Mouse (Mus musculus) heart, adult 18-20 months (tissue): ENCODE measurements around the gene Gm21974. TPM values are rescaled to one million over a fixed set of nuclear protein-coding genes. Genes with fewer than 3 reads are reported as not detected.
A peak's percentile ranks its signal among the peaks of the same experiment; 100 is the strongest.
"Not testable (repeated sequence)": the region's sequence is repeated elsewhere in the genome, so short reads cannot be mapped to it uniquely, and the experiment has no call there.

Source experiments
- DNase-seq, 2 experiments: peaks; one replicate each; pipeline ENCODE4 v3.0.0; 2021 to 2022; ENCODE audit warnings: mixed read lengths in 1 of 2
- total RNA-seq, 2 experiments: library from RNA; stranded (reverse); gene quantifications; 2 replicates each; pipeline ENCODE4 v1.2.3; 2021

Gm21974 gene
- total RNA-seq, 2 experiments from 2014 or later: 0.27 TPM; not detected in 1

DNA sequence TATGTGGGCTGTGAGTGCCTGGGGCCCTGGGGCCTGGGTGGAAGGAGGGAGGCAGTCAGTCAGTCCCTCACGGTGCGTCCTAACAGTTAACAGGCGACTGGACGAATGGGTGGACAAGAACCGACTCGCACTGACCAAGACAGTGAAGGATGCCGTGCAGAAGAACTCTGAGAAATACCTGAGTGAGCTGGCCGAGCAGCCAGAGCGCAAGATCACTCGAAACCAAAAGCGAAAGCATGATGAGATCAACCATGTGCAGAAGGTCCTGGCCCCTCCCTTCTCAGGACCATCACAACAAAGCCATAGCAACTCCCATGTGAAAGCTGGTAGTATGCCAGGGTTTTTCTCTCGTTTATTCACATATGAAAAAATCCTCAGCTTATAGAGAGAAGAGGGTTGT lies 20.0 kb upstream of the Gm21974 start:
- no peak for DNase-seq

DNA sequence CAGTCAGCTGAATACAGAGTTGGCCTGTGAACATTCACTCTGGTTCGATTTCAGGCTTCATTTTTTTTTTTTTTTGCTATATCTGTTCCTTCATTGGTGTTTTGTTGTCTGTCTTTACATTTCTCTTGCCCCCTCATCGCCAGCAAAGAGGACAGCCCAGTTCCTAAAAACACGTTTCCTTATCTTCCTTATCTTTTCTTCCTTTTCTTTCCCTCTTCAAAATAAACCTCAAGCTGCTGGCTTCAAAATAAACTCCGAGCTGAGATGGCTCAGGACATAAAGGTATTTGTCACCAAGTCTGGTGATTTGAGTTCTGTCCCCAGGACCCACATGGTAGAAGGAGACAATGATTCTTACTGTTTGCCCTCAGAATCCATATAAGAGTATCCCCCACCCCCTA lies 17.7 kb upstream of the Gm21974 start:
- no peak for DNase-seq

DNA sequence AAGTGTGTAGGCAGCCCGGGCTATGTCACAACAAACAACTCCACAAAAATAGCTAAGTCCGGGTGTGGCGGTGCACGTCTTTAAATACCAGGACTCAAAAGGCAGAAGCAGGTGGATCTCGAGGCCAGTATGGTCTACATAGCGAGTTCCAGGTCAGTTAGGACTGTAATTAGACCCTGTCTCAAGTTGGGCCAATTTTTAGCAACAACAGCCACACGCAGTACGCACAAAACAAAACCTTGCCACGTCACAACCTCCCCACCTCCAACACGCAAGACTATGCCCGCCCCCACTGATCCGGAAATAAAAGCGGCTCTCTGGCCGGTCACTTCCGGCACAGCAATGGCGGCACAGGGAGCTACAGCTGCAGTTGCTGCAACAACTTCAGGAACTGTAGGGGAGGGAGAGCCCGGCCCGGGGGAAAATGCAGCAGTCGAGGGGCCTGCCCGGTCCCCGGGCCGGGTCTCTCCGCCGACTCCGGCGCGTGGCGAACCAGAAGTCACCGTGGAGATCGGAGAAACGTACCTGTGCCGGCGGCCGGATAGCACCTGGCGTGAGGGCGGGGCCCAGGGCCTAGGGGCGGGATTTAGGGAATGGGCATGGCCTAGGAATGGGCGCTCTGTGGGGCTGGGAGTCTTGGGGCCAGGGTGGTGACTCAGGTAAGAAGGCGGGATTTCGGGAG lies 17.1 kb upstream of the Gm21974 start, which contains the start of gene Kat8:
Gene Kat8, plus strand, starts transcription at position 327 of the 682 bp plus-strand sequence.
- peak; percentile 91 to 94 for DNase-seq

DNA sequence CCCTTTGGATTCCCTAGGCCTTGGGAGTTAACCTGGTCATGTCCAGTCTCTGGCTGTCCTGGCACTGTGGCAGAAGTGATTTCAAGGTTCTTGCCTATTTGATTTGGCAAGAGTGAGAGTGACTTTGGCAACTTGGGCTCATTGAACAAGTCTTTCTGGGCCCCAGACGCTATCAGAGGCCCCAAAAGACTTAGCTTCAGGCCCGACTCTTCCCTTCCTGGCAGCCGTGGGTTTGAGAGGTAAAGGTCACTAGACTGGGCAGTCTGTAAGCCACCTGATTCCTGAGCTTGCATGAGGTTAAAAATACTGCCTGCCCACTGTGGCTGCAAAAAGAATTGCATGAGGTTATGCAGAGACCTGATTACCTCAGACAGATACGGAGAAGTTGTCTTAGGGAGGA lies 13.4 kb upstream of the Gm21974 start:
- DNase-seq: no peak

DNA sequence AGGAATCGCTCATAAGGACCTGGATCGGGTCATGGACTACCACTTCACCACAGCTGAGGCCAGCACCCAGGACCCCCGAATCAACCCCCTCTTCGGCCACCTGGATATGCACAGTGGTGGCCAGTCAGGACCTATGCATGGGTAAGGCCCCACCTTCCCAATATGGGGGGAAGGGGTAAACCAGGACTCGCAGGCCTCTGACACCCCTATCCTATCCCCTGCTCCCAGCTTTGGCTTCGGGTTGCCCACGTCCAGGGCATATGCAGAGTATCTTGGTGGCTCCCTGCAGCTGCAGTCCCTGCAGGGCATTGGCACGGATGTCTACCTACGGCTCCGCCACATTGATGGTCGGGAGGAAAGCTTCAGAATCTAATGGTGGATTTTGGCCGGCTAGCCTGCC lies 12.7 kb upstream of the Gm21974 start:
- DNase-seq: no peak

DNA sequence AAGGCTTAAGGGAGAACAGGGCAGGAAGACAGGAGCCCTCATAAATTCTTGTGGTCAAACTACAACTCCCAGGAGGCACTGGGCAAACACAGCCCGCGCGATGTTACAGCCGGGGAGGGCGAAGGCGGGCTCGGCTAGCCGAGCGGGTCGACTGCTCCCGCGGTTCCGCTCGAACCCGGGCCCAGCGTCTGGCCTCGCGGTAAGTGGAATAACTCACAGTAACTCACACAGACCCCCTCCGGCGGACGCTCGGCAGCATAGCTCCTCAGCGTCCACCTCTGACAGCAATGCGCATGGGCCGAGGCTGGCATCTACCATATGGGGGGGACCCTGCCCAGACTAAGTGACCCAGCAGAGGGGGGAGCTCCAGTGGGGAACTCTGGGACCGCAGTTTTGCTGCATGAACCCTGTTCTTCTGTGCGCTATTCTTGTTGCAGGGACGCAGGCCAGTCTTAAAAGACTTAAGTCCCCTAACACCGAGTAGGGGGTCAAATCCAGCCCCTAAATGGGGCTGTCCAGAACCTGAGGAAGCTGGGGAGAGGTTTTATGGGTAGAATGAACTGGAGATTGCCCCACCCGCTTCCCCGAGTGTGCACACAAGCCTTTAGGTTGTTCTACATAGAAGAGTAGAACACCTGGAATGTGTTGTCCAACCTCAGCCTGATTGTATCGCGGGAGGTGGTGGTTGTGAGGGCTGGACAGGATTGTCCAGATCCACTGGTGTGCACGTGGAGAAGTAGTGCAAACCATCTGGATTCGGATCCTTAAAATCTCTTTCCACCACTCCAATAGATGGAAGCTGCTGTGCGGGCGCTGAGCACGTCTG lies 8.9 kb upstream of the Gm21974 start, which contains the start of gene Bckdk:
Gene Bckdk, plus strand, starts transcription at position 112 of the 826 bp plus-strand sequence.
- DNase-seq: peak; percentile 84

DNA sequence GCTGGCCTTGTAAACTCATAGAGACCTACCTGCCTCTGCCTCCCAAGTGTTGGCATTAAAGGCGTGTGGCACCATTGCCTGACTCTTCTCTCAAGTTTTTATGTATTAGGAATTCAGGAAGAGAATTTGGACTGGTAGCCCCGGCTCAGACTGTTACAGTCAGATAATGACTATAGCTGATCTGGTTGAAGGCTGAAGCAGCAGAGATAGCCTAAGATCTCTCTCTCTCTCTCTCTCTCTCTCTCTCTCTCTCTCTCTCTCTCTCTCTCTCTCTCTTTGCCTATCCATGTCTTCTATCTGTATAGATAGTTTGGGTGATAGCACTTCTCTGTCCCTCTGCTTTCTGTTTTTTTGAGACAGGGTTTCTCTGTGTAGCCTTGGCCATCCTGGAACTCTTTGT lies 6.5 kb upstream of the Gm21974 start:
- no peak for DNase-seq

DNA sequence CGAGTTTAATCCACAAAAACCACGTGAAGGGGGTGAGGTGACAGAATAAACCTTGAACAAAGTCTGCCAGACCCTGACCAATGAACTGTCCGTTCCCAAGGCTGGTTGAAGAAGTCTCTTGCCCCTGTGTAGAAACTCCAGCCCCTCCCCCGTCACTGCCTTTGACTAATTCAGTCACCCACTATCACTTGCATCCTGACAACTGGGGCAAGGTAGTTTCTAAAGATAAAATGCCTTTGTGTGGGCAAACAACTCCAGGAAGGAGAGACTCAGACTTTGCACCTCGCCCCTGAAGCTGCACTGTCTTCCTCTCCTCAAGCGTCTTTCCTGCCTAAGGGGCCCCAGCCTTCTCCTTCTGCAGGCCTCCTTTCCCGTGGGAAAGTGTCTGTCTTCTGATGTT lies 4.7 kb upstream of the Gm21974 start:
- DNase-seq: no peak

DNA sequence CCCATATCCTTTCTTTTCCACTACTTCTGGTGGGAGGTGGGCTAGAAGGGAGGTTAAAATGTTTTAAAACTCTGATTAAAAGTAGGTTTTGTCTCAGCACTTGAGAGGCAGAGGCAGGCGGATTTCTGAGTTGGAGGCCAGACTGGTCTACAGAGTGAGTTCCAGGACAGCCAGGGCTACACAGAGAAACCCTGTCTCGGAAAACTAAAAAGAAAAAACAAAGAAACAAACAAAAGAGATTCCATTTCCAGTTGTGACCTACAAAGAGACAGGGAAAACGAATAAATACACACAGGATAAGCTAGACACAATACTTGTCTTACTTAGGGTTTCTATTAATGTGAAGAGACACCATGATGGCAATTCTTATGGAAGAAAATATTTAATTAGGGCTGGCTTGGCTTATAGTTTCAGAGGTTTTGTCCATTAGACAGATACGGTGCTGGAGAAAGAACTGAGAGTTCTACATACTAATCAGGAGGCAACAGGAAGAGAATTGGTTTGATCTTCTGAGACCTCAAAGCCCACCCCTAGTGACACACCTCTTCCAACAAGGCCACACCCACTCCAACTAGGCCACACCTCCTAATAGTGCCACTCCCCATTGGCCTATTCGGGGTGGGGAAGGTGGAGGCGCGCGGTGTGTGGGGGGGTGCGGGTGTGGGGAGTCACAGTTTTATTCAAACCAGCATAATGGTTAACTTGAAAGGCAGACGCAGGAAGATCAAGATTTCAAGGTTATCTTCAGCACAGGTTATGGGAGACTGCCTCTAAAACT lies 3.1 kb upstream of the Gm21974 start:
- no peak for DNase-seq

DNA sequence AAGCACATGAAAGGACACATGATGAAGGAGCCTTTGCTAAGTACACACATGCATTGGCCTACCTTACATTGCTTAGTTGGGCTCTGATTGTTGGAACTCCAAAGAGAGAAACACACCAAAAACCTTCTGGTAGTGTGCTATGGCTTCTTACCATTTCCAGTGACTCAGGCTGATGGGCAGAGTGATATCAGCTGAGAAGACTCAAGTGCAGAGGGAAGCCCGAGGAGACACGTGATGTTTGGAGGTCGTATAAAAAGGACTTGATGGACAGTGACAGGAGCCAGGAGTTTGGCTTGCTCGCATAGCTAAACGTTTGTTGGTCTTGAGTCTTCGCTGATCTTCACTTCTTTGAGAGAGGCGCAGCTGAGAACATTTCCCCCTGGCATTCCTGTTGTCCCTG lies 2.3 kb upstream of the Gm21974 start:
- DNase-seq: no peak

DNA sequence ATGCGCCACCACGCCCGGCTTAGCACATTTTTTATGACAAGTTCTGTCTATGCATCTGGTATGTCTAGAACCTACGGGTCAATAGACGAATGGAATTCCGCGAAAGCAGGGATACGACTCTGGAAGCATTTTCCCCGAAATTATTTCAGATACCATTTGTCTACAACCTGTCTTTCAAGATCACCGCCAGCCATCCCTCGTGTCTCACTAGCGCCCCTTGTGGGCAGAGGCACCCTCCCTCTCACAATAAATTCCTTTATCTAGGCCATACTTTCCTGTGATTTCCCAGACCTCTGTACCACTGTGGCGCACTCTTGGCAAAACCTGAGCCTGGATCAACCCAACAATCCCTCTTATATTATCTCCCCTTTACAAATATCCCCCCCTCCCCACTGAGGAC lies 1.1 kb upstream of the Gm21974 start:
- DNase-seq: peak; percentile 52 to 70

DNA sequence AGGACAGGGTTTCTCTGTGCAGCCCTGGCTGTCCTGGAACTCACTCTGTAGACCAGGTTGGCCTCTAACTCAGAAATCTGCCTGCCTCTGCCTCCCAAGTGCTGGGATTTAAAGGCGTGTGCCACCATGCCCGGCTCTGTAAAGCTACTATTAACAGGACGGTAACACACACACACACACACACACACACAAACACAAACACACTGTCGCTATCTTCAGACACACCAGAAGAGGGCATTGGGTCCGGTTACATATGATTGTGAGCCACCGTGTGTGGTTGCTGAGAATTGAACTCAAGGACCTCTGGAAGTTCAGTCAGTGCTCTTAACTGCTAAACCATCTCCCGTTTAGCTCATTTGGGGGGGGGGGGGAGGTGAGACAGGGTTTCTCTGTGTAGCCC lies 637 bp upstream of the Gm21974 start:
- DNase-seq: not testable (repeated sequence)

DNA sequence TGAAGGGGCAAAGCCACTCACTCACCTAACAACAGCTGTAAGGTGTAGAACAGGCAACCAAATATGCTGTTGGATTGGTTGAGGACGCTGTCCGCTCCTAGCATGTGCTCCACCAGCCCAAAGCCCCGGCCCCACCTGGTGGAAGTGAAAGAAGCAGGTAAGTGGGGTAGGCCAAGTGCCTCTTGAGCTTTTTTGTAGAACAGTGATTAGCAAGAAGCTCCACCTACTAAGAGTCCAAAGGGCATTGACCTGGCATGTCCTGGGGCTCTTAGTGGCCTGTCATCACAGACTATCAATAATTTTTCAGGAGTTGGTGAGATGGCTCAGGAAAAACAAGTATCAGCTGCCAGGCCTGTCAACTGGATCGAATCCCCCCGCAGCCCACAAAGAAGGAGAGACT lies 774 bp downstream of the Gm21974 start:
- no peak for DNase-seq

DNA sequence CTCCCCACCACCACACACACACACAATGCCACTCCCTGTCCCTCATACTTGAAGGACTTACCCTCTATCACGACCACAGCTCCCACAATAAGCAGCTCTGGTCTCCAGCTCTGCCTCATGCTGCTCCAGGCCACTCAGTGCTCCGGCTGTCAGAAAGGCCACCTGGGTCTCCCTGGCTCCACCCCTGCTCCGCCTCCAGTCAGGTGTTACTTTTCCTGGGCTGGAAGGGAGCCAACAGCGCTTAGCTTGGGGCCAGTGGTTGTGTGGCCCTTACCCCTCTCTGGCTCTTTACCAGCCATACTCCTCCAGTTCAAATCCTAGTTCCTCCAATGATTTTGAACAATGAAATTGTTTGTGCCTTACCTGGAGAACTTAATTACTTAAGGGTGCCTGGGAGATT lies 4.5 kb downstream of the Gm21974 start, which contains the start of gene Prss53:
Gene Prss53, minus strand, starts transcription at position 173 of the 400 bp plus-strand sequence.
- DNase-seq: no peak

DNA sequence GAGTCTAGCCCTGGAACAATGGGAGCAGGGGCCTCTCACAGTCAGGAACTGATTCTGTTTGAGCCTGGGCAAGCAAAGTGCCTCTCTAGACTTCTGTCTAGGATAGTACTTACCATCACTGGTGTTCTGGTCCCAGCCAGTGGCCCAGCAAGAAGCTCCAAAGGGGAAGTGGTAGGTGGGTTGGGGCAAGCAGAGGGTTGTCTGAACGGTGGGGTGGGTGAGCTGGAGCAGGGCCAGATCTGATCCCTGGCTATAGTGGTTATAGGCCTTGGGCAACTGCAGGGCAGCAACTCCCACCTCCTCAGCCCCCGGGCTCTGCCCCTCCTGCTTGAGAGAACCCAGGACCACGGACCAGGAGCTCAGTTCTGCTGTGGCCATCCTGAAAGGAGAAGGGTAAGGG lies 6.4 kb downstream of the Gm21974 start:
- DNase-seq: no peak

DNA sequence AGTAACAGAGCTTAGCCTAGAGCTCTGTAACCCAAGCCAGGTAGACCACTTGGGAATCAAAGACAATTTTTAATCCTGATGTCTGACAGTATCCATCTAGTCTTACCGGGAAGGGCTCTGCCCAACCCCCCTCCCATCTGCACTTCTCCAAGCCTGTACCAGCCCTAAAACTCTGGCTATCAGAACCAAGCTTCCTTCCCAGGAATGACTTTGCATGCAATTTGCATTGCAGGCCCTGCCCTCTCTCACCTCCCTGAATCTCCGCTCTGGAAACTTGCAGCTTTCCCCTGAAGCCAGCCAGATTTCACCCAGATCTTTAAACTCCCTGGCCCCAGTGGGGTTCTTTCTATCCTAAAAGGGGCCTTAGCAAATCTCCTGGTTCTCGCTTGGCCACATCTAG lies 7.5 kb downstream of the Gm21974 start:
- DNase-seq: no peak

DNA sequence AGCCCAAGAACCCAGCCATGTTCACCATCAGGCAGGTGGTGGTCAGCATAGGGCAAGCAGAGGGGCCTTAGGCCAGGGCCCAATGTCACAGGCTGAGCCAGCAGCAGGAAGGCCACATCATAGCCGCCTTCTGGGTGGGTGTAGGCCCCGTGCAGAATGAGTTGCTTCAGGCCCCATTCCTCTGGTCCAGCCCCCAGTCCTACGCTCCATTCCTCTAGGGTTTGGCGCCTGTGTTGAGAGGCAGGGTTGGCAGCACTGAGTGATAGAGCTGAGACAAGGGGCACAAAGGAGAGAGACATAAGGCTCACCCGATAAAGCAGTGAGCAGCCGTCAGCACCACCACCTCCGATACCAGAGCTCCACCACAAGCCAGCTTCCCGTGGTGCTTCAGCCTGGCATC lies 8.1 kb downstream of the Gm21974 start:
- DNase-seq: no peak

DNA sequence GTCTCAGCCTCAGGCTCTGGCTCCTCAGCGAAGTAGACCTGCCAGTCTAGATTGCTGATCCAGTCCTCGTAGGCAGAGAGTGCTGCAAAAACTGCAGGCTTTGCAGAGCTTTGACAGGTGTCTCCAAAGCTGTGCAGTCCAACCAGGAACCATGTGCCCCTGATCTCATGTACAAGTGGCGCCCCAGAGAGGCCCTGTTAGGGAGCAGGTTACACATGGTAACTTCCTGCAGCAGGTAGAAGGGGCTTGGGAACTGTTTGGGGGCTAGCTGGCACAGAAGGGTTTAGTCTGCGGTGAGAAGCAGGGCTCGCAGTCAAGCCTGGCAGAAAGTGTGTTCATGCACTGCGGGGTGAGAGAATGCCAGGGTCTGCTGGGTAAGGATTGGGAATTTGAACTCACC lies 8.7 kb downstream of the Gm21974 start:
- no peak for DNase-seq

DNA sequence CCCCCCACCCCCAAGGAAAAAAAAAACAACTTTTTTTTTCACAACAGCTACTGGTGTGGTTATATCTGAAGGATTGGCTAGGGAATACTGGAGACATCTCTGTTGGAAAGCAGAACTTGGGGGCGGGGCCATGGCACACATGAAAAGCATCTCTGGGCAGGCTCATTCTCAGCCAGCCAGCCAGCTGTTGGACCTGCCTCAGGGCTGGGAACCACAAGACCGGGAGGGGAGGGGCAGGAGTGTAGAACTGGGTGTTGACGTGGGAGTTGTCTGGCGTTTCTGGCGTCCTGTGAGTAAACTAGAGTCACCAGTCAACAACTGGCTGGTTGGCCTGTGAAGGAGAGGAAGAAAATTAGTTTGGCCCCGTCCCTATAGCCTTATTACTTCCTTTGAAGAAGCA lies 9.3 kb downstream of the Gm21974 start:
- DNase-seq: peak; percentile 84 to 88

DNA sequence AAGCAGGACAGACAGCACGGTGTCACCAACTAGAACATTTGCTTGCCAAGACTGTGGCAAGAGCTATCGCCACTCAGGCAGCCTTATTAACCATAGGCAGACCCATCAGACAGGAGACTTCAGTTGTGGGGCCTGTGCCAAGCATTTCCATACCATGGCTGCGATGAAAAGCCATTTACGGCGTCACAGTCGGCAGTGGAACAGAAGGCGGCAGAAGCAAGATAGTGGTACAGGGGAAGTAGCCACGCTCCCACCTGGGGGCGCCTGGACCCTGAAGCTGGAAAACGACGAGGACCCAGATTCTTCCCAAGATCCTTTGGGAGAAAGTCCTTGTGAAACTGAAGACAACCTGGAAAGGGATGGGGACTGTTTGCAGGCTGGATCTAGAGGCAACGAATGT lies 14.8 kb downstream of the Gm21974 start:
- DNase-seq: no peak

DNA sequence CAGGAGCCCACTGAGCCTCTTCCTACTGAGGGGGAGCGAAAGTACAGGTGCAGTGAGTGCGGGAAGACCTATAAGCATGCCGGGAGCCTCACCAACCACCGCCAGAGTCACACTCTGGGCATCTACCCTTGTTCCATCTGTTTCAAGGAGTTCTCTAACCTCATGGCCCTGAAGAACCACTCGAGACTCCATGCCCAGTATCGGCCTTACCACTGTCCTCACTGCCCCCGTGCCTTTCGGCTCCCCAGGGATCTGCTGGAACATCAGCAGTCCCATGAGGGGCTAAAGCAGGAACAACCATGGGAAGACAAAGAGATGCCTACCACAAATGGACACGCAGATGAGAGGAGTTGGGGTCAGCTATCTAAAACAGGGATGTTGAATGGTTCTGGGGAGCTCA lies 16.0 kb downstream of the Gm21974 start:
- DNase-seq: no peak

DNA sequence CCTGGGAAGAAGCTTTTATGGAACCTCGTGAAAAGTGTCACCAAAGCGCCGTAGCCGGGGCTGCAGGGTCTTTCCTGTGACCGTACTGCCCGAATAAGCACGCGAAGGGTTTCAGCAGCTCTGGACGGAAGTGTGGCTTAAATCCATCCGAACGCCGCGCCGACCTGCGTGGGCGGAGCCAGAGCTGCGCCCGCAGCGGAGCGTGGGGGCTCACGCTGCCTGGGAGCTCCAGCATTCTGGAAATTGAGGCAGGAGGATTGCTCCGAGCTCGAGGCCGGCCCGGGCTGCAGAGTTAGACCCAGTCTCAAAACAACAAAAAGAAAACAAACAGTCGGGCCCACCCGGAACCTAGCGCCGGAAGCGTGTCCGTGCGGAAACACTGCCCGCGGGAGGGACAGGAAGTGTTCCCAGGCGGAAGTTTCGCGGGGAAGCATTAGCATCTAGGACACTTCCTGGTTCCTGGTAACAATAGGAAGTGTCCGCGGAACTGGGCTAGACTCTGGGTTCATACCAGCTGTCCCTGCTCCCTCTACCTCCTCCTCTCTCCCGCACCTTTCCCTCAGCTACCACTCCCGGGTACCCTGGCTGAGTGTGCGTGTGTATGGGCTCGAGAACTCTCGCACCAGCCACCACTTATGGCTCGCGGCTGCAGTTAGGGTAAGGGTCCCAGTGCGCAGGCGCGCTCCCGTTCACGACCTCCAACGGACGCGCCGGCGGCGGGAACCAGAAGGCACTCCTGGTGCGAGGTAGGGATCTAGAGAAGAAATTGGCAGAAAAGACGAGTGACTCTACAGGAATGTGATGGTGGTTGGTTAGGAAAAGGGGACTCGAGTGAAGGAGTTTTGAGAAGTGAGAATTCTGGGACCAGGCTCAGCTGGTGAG lies 18.5 kb downstream of the Gm21974 start, which contains the start of gene Zfp668:
Gene Zfp668, minus strand, starts transcription at position 362 of the 882 bp plus-strand sequence.
- DNase-seq: peak; percentile 93 to 95
